Mouse (Mus musculus) frontal cortex, postnatal 25 days (tissue): ENCODE data around the gene Ccdc159.

Experiments
- DNase-seq, 2 experiments: peaks; one replicate each; pipeline ENCODE4 v3.0.0; 2022; ENCODE audit warnings: low spot score in 2 of 2

Gene Ccdc159

DNA sequence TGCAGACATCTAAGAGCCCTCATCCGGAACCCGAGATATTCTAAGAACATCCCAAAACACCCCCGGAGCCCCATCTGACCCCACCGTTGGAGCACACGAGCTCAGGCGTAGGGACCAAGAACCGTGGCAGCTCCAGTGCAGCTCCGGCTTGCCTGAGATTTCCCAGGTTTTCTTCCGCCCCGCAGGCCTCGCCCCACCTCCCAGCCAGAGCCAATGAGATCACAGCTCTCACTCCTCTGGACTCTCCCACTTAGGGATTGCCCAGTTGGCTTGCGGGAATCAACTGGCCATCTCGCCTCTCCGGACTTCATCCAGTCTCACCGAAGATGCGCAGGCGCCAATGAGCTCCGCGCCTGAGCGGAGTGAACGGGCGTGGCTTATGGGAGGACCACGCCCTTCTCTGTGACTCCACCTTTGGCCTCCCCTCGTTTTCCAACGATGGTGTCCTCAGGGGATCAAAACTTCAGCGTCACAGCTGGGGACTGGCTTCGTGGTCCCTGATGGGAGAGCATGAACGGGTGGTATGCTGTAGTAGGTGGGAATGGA is at the start of gene Ccdc159, which contains the start of gene Tmem205:
TSS of gene Ccdc159 (plus strand) at position 264 of the 546 bp plus-strand sequence.
TSS of gene Tmem205 (minus strand) at position 349 of the 546 bp plus-strand sequence.
- peak; percentile 67 to 86 for DNase-seq

DNA sequence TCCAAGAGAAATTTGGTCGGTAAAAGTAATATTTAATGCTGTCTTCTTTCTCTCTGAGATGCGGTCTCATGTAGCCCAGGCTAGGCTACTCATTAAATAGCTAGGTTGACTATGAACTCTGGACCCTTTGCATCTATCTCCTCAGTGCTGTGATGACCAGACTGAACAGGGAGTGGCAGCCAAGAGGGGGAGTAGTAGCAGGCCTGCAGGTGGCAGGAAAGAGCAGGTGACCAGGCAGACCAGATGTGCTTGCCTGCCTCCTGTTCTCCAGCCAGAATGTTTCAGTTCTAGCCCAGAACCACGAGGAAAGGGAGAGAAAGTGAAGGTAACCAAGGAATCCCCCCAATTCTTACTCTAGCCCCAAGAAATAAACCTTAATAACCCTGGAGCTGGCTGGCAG is 38.0 kb upstream of the Ccdc159 start:
- no peak for DNase-seq

DNA sequence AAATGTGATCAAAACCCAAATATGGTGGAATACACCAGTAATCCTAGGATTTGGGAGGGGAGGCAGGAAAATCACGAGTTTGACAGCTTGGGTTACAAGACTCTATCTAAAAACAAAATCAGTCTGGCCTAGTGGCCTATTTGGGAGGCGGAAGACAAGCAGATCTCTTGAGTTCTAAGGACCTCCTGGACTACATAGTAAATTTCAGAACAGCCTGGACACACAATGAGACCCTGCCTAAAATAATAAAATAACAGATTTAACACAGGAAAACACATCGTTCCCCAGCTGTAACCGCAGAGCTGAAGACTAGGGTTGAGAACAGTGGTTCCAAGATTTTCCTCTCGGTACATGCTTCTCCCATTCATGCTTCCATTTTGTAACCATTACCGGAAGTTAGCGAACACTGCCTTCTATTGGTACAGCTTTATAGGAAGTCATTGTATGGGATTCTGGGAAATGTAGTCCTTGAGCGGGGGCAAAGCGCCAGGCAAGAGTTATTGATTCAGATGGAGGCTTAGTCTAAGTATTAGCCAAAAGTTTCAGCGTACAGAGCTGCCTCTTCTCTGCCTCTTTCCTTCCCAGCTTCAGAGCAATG is 25.9 kb upstream of the Ccdc159 start:
- DNase-seq, result peak; percentile 37 to 46

DNA sequence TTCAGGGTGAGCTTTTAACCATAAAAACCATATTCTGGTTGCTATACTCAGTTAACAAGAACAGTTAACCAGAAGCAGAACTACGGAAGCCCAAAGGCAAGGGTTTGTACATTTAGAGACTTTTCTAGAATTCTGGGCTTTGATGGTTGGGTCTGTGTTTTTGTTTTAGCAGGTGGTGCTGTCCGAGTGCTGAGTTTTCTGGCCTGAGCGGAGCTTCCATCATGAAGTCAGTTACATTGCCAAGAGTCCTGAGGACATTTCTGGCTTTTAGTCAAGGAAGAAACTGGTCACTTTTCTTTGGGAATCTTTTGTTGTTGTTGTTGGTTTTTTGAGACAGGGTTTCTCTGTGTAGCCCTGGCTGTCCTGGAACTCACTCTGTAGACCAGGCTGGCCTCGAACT is 23.2 kb upstream of the Ccdc159 start:
- DNase-seq, result no peak

DNA sequence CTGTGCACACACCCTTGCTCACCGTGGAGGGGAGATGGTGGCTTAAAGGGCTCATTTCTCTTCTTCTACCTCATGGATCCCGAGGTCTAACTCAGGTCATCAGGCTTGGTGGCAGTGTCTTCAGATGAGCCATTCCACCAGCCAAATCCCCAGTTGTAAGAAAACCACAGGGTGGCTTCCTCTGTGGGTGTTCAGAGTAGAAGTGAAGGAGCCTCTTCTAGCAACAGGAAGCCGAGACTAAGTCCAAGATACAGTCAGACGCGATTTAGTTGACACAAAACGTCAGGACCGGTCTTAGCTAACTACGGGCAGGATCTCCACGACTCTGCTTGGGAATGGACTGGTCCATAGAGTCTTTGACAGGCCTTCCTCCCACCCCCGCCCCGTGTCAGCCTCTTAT is 19.1 kb upstream of the Ccdc159 start:
- DNase-seq, result no peak

DNA sequence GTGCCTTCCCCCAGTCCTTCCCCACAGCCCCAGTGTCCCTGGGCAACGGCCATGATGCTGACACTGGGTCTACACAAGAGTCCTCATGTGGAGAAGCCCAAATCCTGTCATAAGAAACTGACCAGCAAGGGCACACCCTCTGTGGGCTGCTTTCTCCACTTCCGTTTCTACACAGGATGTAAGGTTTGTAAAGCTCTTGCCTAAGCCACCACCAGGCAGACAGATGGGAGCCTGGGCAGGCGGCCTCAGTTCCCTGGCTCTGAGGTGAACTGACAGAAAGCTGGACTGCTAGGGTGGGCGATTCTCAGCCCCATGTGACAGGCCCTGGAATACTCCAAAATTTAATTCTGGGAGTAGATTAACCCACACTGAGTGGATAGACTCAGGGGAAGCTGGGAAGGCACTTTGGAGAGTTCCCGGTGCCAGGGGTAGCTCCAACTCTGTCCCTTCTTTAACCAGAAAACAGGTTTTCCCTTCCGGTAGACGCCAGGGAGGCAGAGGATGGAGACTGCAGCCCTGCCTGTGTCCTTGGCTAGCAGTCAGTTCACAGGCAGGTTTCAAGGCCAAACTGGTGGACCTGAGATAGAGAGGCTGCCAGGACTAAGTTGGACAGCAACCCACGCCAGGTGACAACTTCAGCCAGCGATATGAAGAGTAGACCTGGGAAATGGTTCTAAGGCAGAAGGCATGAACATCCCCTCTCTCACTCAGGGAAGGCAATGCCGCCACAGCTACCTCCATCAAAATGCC is 17.6 kb upstream of the Ccdc159 start:
- no peak for DNase-seq

DNA sequence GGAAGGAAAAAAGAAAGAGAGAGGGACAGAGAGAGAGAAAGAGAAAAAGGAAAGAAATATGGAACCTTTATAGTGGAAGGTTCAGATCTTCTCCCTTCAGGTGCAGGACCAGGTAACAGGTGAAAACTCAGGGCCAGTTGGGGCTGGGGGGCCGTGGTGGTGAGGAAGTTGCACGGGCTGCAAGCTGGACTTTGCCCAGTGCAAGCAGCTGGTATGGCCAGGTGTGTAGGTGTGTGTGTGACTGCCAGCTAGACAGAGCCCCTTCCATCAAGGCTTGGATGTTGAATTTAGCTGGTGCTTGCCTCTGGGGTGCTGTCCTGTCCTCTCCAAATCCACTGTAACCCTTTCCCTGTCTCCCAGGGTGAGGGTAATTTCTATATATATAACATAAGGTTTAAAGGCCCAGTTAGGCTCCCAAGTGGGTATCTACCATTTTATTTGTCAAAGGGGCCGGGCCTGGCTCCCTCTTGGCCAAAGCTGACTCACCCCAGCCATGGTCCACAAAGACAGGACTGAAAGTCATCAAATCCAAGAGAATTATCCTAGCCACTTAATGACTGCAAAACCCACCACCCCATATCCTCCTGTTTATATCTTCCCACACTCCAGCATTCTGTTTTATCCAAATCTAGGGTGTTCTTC is 10.3 kb upstream of the Ccdc159 start:
- no peak for DNase-seq

DNA sequence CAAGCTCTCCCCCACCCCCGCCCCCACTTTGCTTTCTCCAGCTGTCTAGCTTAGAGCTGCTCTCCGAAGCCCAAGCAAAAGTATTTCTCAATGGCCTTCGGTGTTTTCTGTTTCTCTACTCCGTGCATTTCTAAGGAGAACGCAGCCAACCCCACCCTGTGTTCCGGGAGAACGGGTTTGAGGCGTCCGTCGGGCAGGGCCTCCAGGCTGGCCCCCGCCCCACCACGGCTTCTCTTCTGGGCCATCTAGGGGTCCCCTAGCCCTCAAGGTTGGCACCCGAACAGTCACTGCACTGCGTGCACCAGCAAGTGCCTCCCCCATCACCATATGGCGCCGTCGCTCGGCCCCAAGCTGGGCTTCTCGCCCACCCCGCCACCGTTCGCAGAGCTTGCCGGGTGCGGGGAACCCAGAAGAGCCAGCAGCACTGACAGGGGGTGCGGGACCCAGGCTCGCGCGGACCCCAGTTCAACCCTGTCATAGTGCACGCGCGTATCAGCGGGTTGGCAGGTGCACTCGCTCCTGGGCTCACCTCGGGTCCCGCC is 9.7 kb upstream of the Ccdc159 start:
- DNase-seq, result peak; percentile 49 to 61

DNA sequence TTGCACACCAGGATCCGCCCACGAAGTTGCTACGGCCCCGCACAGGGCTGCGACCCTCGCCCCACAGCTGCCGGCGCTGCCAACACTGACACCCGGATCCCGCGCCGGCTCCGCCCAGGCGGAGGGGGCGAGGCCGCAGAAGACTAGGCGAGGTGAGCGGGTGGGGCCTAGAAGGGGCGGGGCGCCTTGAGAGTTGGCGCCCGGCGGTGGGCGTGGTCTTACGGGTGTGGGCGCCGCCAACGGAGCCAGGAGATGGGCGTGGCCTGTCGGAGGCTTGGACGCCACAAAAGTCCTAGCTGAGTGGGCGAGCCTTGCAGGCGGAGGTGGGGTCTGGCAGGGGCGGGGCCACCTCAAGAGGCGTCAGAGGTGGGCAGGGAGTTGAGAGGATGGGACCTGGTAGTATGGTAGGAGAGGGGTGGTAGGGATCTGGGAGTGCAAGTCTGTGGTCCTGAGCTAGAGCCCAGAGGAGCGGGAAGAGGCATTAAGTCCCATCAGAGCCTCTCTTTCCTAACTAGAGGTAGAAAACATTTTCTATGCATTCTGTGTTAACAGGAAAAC is 9.2 kb upstream of the Ccdc159 start, which contains the start of gene Rab3d:
TSS of gene Rab3d (minus strand) at position 158 of the 558 bp plus-strand sequence.
- DNase-seq, result peak; percentile 76 to 80

DNA sequence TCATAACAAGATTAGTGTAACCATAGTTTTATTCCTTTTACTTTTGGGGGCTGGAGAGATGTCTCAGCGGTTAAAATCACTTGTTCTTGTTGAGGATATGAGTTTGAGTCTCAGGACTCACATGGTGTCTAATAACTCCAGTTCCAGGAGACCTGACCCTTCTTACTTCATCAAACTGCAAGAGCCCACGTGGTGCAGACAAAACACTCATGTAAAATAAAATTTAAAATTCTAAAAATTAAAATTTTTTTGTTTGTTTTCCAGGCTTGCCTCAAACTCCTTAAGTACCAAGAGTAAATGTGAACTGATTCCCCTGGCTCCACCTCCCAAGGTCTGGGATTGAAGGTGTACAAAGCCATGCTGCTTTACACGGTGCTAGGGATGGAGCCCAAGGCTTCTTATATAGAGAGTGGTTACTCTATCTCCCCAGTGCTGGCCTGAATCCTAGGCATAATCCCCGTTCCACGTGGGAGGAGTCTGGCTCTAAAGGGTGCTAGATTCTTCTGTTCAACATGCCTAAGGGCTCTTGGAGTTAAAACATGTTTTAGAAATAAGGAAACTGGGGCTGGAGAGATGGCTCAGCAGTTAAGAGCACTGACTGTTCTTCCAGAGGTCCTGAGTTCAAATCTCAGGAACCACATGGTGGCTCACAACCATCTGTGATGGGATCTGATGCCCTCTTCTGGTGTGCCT is 8.4 kb upstream of the Ccdc159 start:
- DNase-seq, result no peak

DNA sequence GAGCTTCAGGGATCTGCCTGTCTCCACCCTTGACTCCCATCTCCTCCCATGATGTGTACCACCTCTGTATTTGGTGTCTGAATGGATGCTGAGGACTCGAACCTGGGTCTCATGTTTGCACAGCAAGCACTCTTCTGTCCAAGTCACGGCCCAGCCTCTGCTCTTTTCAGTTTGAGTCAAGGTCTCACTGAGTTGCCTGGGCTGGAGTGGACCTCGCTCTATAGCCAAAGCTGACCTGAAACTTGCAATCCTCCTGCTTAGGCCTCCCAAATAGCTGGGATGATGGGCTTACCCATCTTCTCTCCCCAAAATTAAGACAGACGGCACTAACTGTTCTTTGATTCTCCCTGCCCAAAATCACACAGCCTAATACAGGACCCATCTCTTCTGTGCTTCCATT is 4.2 kb upstream of the Ccdc159 start:
- DNase-seq, result no peak

DNA sequence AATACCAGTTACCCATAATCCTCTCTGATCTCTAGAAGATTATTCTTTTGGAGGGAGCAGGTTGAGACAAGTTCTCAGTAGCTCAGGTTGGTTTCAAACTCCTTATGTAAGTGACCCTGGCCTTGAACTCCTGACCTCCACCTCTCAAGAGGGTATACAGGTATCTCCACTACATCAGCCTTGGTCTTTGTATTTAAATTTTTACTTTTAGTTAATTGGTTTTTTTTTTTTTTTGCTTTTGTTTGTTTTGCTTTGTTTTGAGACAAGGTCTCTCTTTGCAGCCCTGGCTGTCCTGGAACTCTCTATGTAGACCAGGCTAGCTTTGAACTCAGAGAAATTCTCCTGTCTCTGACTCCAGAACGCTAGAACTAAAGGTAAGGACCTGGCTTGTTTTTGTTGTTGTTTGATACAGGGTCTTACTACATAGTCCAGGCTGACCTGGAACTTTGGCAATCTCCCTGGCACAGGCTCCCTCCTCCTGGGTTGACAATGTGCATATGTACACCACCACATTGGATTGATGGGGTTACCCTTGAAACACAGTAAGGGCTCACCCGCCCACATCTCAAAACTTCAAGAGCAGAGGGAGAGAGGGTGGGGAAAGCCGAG is 3.7 kb upstream of the Ccdc159 start:
- no peak for DNase-seq

DNA sequence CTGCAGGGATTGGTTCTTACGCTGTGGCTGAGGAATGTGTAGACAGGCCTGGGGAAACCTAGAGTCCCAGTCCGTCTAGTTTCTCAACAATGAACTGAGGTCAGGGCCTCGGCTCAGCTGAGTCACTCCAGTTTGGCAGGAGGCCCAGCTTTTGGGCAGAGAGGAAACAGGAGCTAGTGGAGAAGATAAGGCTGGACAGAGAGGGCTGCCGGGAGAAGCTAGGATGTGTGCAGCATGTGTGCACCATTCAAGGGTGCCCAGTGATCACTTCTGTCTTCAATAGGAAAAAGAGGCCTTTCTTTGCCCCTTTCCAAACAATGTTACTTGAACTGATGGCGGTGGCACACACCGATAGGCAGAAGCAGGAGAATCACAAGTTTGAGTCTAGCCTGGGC is 3.2 kb upstream of the Ccdc159 start:
- no peak for DNase-seq

DNA sequence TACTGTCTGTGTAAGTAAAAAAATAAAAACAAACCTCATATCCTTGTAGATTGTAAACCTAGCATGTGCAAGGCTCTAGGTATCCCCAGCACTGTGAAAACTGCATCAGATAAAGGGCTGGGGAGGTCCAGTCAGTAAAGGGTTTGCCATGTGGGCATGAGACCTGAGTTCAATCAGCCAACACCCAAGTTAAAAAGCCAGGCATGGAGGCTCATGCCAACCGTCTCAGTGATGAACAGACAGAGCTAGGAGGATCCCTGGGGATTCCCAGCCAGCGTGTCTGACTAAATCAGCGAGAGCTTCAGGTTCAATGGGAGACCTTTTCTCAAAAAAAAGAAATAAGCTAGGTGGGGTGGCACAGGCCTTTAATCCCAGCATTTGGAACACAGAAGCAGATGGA is 2.2 kb upstream of the Ccdc159 start:
- no peak for DNase-seq

DNA sequence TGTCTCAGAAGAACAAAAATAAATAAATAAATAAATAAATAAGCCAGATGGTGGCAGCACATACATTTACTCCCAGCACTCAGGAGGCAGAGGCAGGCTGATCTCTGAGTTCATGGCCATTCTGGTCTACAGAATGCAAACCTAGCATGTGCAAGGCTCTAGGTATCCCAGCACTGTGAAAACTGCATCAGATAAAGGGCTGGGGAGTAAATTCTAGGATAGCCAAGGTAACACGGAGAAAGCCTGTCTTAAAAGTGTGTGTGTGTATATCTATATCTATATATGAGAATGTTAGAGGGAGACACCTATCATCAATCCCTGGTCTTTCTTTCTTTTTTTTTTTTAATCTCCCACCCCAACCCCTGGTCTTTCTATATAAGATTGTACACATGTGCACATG is 1.8 kb upstream of the Ccdc159 start:
- DNase-seq, result no peak

DNA sequence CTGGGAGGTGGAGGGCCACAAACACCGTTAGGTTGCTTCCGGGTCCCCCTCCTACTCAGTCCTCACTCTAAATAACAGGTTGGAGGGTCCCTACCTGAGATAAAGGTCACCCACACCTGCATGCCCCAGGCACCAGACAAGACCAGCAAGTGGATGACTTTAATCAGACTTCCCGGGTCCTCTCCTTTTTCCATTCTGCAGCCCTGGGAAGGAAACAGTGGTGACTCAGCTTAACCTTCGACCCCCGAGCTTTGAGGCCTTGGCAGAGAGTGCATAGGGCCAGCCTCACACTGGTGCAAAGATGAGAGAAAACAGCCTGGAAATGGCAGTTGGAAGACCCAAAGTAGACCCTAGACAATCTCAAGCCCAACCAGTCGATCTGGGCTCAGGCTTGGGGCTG is 1.1 kb upstream of the Ccdc159 start:
- no peak for DNase-seq

DNA sequence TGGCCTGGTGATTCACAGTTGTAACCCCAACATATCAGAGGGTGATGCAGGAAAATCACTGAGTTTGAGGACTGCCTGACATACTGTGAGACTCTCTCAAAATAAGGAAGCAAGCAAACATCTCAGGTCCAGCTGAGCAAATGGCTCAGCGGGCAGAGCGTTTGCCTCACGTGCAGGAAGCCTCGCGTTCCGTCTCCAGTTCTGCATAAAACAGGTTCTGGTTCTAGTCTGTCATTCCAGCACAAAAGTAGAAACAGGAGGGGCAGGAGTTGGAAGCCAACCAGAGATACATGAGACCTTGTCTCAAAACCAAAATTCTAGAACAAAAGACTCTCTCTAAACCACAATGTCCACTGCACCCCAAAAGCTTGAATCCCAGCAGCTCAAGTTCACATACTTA is 487 bp upstream of the Ccdc159 start:
- no peak for DNase-seq

DNA sequence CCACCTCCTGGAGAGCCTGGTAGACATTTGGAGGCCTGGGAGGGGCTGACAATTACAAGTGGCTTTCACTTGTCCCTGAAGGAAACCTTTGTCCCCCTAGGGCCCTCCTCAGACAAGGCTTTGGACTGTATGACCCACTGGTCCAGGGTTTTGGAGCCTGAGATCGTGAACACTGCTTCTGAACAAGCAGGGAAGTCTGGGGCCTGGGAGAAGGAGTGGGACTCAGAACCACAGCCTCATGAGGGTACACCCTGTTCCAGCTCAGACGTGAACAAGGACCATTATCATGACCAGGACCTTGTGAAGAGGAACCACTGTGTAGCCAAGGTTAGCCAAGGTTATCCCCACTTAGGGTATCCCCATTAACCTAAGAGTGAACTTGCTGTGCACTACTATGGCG is 1.9 kb downstream of the Ccdc159 start:
- DNase-seq, result no peak

DNA sequence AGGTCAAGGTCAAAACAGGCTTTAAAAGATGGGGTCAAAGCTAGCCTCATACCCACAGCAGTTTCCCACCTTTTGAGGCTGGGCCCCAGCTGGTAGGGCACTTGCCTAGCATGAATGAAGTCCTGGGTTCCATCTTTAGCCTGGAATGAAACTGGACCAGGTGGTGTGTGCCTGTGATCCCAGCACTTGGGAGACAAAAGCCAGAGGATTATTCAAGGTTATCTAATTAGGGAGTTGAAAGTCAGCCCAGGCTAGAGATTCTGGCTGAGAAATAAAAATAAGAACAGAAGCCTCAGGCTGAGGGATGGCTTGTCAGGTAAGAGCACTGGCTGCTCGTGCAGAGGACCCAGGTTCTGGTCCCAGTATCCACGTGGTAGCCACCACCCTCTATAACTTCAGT is 4.7 kb downstream of the Ccdc159 start:
- DNase-seq, result no peak

DNA sequence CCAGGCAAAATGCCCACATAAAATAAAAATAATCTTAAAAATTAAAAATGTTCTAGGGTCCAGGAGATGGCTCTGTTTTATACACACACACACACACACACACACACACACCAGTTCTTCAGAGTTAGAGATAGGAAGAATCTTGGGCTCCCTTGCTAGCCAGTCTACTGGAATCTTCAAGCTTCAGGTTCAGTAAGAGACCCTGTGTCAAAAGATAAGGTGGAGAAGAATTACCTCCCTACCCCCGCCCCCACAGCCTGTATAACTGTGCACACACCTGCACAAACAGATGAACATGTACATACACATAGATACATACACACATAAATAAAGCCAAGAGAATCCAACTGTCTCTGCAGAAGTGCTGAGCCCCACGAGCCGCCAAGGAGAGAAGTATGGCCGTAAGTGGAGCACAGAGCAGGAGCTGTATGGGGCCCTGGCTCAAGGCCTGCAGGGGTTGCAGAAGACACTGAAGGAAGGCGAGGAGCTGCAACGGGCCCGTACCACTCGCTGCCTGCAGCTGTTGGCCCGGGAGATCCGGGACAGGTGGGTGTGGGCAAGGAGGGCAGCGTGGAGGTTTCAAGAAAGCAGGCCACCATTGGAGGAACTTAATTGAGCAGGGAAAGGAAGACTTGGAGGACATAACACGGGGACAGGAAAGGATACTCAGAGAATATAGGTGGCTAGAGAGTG is 5.3 kb downstream of the Ccdc159 start:
- DNase-seq, result no peak
